Mouse (Mus musculus): ENCODE measurements around the gene Dennd5a. TPM values are rescaled to one million over a fixed set of nuclear protein-coding genes. Genes with fewer than 3 reads are reported as not detected.
"Not testable (repeated sequence)": the region's sequence is repeated elsewhere in the genome, so short reads cannot be mapped to it uniquely, and the experiment has no call there.

The Dennd5a gene
- polyA plus RNA-seq (2016; fragmentation: Nextera tagmentation; extraction: Ambion mirVana), result 29.4 and 29.7 TPM in 2 replicates

DNA sequence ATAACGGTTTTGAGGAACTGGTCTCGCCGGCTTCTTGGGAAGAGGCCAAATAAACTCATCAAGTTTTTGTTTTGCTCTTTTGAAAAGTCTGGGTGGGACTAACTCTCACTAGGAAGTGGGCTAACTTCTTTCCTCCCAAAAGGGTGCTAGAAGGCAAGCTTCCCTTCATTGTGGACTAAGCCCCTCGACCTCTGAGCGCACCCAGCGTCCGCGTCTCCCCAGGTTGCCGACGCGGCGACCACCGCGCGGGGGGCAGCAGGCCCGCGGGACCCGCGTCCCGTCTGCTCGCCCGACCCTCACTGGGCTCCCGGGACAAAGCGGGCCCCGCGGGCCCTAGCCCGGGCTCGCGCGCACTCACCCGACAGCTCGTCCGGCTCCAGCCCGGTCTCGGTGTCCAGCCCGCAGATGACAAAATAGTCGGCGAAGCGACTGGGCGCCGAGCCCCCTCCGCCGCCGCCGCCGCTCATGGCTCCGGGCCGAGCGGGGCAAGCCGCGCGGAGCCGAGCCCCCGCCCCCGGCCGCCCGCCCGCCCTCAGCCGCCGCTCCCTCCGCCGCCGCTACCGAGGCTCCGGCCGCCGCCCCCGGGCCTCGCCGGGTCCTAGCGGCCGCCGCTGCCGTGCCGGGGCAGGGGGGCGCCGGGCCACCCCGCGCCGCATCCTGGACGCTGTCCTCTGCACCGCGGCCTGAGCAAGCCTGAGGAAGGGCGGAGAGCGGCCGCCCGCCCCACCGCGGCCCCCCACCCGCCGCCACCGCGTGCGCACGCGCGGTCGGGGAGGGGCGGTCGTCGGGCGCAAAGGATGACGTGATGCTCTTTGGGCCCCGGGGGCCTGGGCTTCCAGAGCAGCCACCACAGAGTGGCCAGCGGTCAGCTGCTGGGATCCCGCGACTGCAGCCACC, at the start of gene Dennd5a:
Gene Dennd5a, minus strand, starts transcription at position 755 of the 897 bp plus-strand sequence.
- WGBS, result under 1% methylated on average over 107 of the region's 107 CpGs
- Histone ChIP-seq H3K4me1 (peaks cover 34% of the 10 kb centered on the region), H3K27ac (peak within 1 kb of the TSS; percentile 97), H3K9me3 (no peaks in the 10 kb centered on the region), H3K27me3 (ENCODE audit: poor library complexity, severe bottlenecking) (peaks cover 11% of the 10 kb centered on the region), H3K4me3 (peak within 1 kb of the TSS; percentile 89), H3K36me3 (replicated peaks) (no peaks in the 10 kb centered on the region)
- peak; percentile 85 for DNase-seq (ENCODE audit: extremely low spot score, low spot score)

DNA sequence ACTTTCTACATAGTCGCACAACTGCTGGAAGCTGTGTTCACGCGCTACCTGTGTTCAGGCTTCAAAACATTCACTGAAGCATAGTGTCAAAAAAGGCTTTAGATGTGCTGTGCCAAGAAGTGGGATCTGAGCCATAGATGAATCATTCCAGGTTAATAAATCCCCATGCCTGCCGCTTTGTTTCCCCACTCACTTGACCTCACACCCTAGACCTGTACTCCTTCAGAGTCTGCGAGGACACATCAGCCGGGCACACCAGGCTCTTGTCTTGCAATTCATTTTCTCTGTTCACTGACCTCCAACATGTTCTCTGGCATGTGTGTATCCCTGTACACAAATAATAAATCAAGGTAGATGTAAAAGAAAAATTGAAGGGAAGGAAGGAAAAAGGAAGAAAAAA, 48.8 kb upstream of the Dennd5a start:
- no peak overlapping the region for H3K27ac ChIP-seq
- 96% methylated on average over 6 of the region's 6 CpGs for WGBS
- no peak for DNase-seq (ENCODE audit: extremely low spot score, low spot score)
- no peaks in the 10 kb centered on the region for H3K27me3 ChIP-seq (ENCODE audit: poor library complexity, severe bottlenecking)
- H3K4me3 ChIP-seq, result no peak overlapping the region
- H3K4me1 ChIP-seq, result no peaks in the 10 kb centered on the region
- no peaks in the 10 kb centered on the region for H3K9me3 ChIP-seq
- H3K36me3 ChIP-seq (replicated peaks), result no peaks in the 10 kb centered on the region

DNA sequence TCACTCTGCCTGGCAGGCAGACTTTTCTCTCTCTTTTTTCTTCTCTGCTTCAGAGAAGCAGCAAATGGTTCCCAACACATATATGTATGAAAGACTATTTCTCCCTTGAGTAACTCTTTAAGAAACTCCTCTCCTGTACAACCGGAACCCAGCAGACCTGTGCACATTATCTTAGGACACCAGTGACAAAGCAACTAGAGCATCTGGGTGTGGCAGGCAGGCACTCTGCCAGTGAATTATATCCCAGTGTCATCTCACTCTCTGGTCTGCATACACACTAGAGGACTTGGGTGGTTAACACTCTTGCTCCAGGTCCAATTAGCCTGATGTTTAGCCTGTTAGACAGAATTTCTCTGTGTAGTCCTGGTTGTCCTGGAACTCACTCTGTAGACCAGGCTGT, 48.2 kb upstream of the Dennd5a start:
- Histone ChIP-seq H3K27ac (no peak overlapping the region), H3K27me3 (ENCODE audit: poor library complexity, severe bottlenecking) (no peaks in the 10 kb centered on the region), H3K4me3 (no peak overlapping the region), H3K9me3 (no peaks in the 10 kb centered on the region), H3K4me1 (no peaks in the 10 kb centered on the region), H3K36me3 (replicated peaks) (no peaks in the 10 kb centered on the region)
- WGBS, result 90% methylated on average over 1 of the region's 1 CpGs
- no peak for DNase-seq (ENCODE audit: extremely low spot score, low spot score)

DNA sequence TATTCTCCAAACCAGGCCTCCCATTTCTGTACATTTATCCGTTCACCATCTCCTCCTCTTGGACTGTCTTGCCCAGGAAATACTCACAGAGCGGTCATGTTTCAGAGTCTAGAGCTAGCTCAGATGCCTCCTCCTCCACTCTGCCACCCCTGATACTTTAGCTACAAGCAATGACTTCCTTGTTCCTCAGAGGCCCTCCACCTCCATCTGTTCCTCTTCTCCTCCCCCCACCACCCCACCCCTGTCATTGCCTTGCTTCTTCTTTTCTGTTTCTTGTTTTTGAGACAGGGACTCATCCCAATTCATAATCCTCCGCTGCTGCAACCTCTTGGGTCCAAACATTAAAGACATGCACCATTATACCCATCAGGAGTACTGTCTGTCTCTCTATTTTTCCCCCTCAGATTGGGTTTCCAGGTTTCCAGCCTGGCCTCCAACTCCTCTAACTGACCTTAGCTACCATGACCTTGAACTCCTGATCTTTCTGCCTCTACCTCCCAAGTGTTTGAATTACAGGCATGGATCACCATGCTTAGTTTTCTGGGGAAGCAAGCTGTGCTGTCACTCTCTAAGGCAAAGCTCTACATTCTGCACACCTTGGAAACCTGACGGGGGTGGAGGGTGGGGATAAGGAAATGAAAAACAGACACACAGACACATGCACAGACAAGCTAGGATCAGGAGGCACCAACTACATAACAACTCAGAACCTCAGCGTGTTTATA, 46.4 kb upstream of the Dennd5a start:
- Histone ChIP-seq H3K36me3 (replicated peaks) (no peaks in the 10 kb centered on the region), H3K27ac (no peak overlapping the region), H3K4me3 (no peak overlapping the region), H3K4me1 (peaks cover 7% of the 10 kb centered on the region), H3K27me3 (ENCODE audit: poor library complexity, severe bottlenecking) (0 out of 2 replicates have a peak, but pooled peaks cover 7% of the 10 kb centered on the region), H3K9me3 (no peaks in the 10 kb centered on the region)
- DNase-seq (ENCODE audit: extremely low spot score, low spot score), result no peak
- WGBS, result 78% methylated on average over 5 of the region's 5 CpGs

DNA sequence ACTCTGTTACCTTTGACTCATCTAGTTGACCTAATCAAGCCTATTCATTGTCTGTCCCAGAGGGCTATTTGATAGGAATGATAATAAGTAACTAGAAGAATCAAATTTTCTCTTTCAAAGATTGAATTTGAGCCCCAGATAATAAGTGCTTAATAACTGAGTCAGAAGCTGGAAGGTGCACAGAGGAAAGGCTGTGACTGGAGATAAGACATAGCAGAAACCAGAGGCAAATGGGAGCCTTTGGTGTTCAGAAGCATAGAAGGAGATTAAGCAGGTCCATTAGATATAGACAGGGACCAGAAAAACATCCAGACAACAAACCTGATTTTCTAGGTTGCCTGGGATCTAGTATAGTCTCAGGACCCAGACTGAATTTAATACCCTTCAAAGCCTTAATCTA, 45.7 kb upstream of the Dennd5a start:
- Histone ChIP-seq H3K4me3 (no peak overlapping the region), H3K4me1 (peaks cover 7% of the 10 kb centered on the region), H3K9me3 (no peaks in the 10 kb centered on the region), H3K27me3 (ENCODE audit: poor library complexity, severe bottlenecking) (0 out of 2 replicates have a peak, but pooled peaks cover 7% of the 10 kb centered on the region), H3K36me3 (replicated peaks) (no peaks in the 10 kb centered on the region), H3K27ac (no peak overlapping the region)
- no peak for DNase-seq (ENCODE audit: extremely low spot score, low spot score)

DNA sequence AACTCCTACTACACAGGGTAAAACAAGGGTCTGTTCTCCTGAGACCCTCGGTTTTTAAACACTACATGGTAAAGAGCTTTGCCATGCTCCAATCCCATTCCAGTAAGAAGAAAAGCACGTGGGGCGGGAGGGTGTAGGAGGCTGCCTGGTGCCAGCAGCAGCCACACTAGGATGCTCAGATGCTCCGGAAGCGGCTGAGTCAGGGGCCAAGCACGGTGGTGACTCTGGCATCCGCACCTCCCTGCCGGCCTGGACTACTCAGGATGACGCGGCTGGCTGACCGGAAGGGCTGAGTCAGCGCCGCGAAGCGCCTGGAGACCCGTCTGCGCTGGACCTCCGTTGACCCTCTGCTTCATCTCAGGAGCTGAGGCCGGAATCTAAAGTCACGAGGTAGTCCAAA, 42.7 kb upstream of the Dennd5a start:
- no peaks in the 10 kb centered on the region for H3K36me3 ChIP-seq (replicated peaks)

DNA sequence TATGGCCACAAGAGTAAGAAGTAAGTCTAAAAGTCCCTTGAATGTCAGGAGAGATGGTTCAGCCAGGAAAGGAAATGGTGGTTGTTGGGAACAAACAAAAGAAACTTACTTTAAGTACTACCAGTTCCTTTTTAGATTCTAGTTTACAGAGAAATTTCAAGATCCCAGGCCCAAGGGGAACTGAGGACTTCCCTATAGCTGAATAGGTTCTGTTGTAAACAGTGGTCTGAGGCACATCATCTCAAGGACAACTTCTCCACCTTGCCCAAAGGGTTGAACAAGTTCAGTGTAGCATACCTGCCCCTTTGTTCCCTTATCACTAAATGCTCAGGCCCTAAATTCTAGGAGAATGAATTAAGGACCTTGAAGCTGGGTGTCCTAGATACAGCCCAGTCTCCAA, 41.8 kb upstream of the Dennd5a start:
- Histone ChIP-seq H3K4me3 (no peak overlapping the region), H3K27me3 (ENCODE audit: poor library complexity, severe bottlenecking) (0 out of 2 replicates have a peak, but pooled peaks cover 7% of the 10 kb centered on the region), H3K36me3 (replicated peaks) (no peaks in the 10 kb centered on the region), H3K4me1 (peaks cover 7% of the 10 kb centered on the region), H3K27ac (no peak overlapping the region), H3K9me3 (no peaks in the 10 kb centered on the region)
- no peak for DNase-seq (ENCODE audit: extremely low spot score, low spot score)

More for the DNA sequence above, 42.7 kb upstream of the Dennd5a start:
- Histone ChIP-seq H3K27ac (peak overlapping the region; percentile 12; the same call in 1 of the 2 replicates), H3K27me3 (ENCODE audit: poor library complexity, severe bottlenecking) (0 out of 2 replicates have a peak, but pooled peaks cover 7% of the 10 kb centered on the region), H3K4me1 (peaks cover 7% of the 10 kb centered on the region), H3K4me3 (peak overlapping the region; percentile 24), H3K9me3 (no peaks in the 10 kb centered on the region)
- 17% methylated on average over 20 of the region's 20 CpGs for WGBS
- DNase-seq (ENCODE audit: extremely low spot score, low spot score), result peak; percentile 36

DNA sequence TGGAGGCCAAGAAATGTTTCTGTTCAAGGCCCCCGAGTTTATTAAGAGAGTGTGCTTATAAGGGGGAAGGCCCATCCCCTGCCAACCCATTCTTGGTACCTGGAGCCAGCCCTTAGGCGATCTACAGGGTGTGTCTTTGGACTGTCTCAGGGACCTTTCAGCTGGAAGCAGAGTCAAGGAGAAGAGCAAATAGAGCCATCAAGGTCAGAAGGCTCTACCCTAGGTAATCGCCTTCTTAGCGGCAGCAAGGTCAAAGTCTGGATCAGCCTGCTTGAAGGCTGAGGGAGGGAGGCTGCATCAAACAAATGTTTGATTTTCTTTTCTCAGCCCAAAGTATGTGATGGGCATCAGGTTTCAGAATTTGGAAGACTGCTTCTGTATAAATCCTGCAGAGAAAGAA, 38.1 kb upstream of the Dennd5a start:
- Histone ChIP-seq H3K9me3 (no peaks in the 10 kb centered on the region), H3K4me3 (no peak overlapping the region), H3K27ac (no peak overlapping the region), H3K4me1 (peaks cover 7% of the 10 kb centered on the region), H3K27me3 (ENCODE audit: poor library complexity, severe bottlenecking) (0 out of 2 replicates have a peak, but pooled peaks cover 7% of the 10 kb centered on the region), H3K36me3 (replicated peaks) (no peaks in the 10 kb centered on the region)
- WGBS, result 90% methylated on average over 4 of the region's 4 CpGs
- no peak for DNase-seq (ENCODE audit: extremely low spot score, low spot score)

DNA sequence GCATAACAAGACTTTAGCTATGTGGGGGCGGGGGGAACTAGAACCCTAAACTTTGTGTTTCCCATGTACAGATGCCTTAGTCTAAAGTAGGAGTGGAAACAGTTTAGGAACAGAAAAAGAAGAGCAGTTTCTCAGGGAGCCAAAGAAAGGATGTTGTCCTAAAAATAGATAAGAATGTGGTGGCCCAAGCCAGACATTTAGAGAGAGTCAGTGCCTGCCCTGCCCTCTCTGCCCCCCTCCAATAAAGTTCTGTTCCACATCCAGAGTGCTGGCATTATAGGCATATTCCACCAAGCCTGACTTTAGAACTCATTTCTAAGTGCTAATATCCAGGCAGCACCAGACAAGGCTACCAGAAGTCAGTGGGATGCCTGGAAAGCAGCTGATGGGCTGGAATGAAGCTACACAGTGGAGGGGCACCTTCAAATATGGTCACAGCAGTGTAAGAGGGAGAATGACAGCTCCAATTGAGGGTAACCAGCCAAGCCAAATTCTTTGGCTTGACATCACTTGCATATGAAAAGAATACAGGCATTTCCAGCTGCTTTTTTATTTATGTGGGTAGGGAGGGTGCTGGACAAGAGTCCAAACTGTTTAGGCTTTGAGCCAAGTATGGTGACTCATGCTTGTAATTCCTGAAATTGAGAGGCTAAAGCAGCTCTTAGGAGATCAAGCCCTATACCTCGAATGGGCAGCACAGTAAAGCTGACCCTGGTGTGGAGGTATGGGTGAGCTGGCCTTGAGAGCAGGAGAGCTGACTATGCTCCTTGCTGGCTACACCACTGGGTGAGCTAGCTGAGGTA, 33.1 kb upstream of the Dennd5a start:
- WGBS, result 63% methylated on average over 2 of the region's 2 CpGs
- H3K27ac ChIP-seq, result no peak overlapping the region
- DNase-seq (ENCODE audit: extremely low spot score, low spot score), result no peak
- H3K36me3 ChIP-seq (replicated peaks), result no peaks in the 10 kb centered on the region
- H3K27me3 ChIP-seq (ENCODE audit: poor library complexity, severe bottlenecking), result no peaks in the 10 kb centered on the region
- H3K4me3 ChIP-seq, result no peak overlapping the region
- no peaks in the 10 kb centered on the region for H3K4me1 ChIP-seq
- no peaks in the 10 kb centered on the region for H3K9me3 ChIP-seq

DNA sequence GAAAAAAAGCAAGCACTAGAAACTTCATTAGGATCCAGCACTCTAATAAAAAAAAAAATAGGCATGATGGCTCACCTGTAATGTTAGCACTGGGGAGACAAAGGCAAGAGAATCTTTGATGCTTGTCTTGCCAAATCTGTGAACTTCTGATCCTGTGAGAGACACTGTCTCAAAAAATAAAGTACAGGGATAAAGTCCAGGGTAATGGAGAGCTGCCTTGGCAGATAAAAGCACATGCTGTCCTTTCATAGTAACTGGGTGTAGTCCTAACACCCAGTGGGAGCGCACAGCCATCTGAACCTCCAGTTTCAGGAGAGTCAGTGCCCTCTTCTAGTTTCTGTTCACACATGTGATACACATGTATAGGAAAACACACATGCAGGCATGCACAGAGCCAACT, 31.0 kb upstream of the Dennd5a start:
- no peak overlapping the region for H3K27ac ChIP-seq
- H3K9me3 ChIP-seq, result no peaks in the 10 kb centered on the region
- no peak overlapping the region for H3K4me3 ChIP-seq
- no peaks in the 10 kb centered on the region for H3K4me1 ChIP-seq
- H3K27me3 ChIP-seq (ENCODE audit: poor library complexity, severe bottlenecking), result no peaks in the 10 kb centered on the region
- 100% methylated on average over 1 of the region's 1 CpGs for WGBS
- no peak for DNase-seq (ENCODE audit: extremely low spot score, low spot score)
- no peaks in the 10 kb centered on the region for H3K36me3 ChIP-seq (replicated peaks)

DNA sequence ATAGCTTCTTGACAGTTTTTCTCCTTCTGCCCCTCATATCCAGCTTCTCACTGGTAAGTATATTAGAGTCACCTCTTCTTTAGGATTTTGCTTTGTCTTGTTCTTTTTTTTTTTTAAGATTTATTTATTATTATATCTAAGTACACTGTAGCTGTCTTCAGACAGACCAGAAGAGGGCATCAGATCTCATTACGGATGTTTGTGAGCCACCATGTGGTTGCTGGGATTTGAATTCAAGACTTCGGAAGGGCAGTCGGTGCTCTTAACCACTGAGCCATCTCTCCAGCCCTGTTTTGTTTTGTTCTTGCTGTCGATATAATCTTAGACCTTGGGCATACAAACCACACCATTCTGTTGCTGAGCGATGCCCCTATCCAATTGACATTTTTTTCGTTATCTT, 26.5 kb upstream of the Dennd5a start, which contains the start of gene Tmem41b:
Gene Tmem41b, minus strand, starts transcription at position 155 of the 400 bp plus-strand sequence.
- not testable (repeated sequence) for DNase-seq (ENCODE audit: extremely low spot score, low spot score); H3K27me3 ChIP-seq (ENCODE audit: poor library complexity, severe bottlenecking); H3K9me3 ChIP-seq
- Histone ChIP-seq H3K4me3 (peak within 1 kb of the TSS; percentile 79), H3K36me3 (replicated peaks) (peaks cover 20% of the 10 kb centered on the region), H3K4me1 (peaks cover 14% of the 10 kb centered on the region), H3K27ac (peak within 1 kb of the TSS; percentile 87)
- 43% methylated on average over 6 of the region's 6 CpGs for WGBS

DNA sequence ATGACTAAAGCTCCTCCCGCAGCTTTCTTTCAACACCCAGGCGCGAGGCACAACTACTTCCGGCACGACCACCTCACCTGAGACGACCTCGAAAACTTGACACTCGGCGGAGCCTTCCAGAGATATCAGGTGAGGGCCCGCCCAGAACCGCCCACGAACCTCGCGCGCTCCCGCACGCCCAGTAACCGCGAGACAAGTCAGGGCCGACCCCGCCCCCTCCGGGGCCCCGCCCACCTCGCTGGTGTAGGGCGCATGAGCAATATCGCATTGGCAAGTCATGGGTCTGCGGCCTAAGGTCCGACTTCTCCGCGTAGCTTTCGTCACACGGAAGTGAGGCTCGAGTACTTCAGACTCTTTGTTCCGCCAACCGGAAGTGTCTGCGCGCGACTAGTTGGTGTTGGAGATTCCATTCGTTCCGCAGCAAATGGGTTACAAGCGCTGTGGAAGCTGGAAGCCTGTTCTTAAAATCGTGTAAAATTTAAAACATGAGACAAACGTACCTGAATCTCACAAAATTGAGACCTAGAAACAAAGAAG, 25.9 kb upstream of the Dennd5a start:
- under 1% methylated on average over 43 of the region's 43 CpGs for WGBS
- Histone ChIP-seq H3K4me3 (peak overlapping the region; percentile 79), H3K27me3 (ENCODE audit: poor library complexity, severe bottlenecking) (no peaks in the 10 kb centered on the region), H3K27ac (peak overlapping the region; percentile 87), H3K4me1 (peaks cover 14% of the 10 kb centered on the region), H3K36me3 (replicated peaks) (peaks cover 25% of the 10 kb centered on the region), H3K9me3 (no peaks in the 10 kb centered on the region)
- peak; percentile 99 for DNase-seq (ENCODE audit: extremely low spot score, low spot score)
